Mouse (Mus musculus): ENCODE measurements at regions not wholly inside any gene's neighbourhood (a gene's known extent, or its start where the extent isn't known, plus 50 kb on each side); places are given as distances from the start of the nearest gene placed in this dataset.

GRCm38 (mm10) chr13:88459474-88460173, 361.6 kb upstream of the Edil3 start:
- Histone ChIP-seq H3K4me3 (replicated peaks) (no peak overlapping the region), H3K4me1 (no peaks in the 10 kb centered on the region), H3K27me3 (no peaks in the 10 kb centered on the region), H3K36me3 (replicated peaks) (no peaks in the 10 kb centered on the region), H3K9ac (no peak overlapping the region), H3K4me2 (no peak overlapping the region), H3K27ac (no peak overlapping the region), H3K9me3 (no peaks in the 10 kb centered on the region)
- no peak for ATAC-seq (ENCODE audit: low FRiP score)
- WGBS: 73% methylated on average over 2 of the region's 2 CpGs

GRCm38 (mm10) chr13:88490104-88490503, 331.2 kb upstream of the Edil3 start:
- Histone ChIP-seq H3K4me1 (no peaks in the 10 kb centered on the region), H3K4me3 (replicated peaks) (no peak overlapping the region), H3K9me3 (no peaks in the 10 kb centered on the region), H3K36me3 (replicated peaks) (no peaks in the 10 kb centered on the region), H3K27ac (no peak overlapping the region), H3K9ac (no peak overlapping the region), H3K27me3 (no peaks in the 10 kb centered on the region), H3K4me2 (no peak overlapping the region)
- WGBS: 84% methylated on average over 10 of the region's 10 CpGs
- 0 out of 2 replicates have a peak, but pooled peaks have one; percentile 53 for ATAC-seq (ENCODE audit: low FRiP score)

GRCm38 (mm10) chr13:88510850-88511554, 310.3 kb upstream of the Edil3 start:
- Histone ChIP-seq H3K27me3 (no peaks in the 10 kb centered on the region), H3K4me3 (replicated peaks) (no peak overlapping the region), H3K9ac (no peak overlapping the region), H3K9me3 (no peaks in the 10 kb centered on the region), H3K27ac (no peak overlapping the region), H3K4me2 (no peak overlapping the region), H3K4me1 (no peaks in the 10 kb centered on the region), H3K36me3 (replicated peaks) (no peaks in the 10 kb centered on the region)
- 91% methylated on average over 1 of the region's 1 CpGs for WGBS
- ATAC-seq (ENCODE audit: low FRiP score): no peak

GRCm38 (mm10) chr13:88534796-88535195, 286.5 kb upstream of the Edil3 start:
- Histone ChIP-seq H3K4me2 (no peak overlapping the region), H3K9me3 (no peaks in the 10 kb centered on the region), H3K36me3 (replicated peaks) (no peaks in the 10 kb centered on the region), H3K4me1 (no peaks in the 10 kb centered on the region), H3K9ac (no peak overlapping the region), H3K27ac (no peak overlapping the region), H3K4me3 (replicated peaks) (no peak overlapping the region), H3K27me3 (no peaks in the 10 kb centered on the region)
- ATAC-seq (ENCODE audit: low FRiP score): no peak

GRCm38 (mm10) chr13:88554504-88554903, 266.8 kb upstream of the Edil3 start:
- ATAC-seq (ENCODE audit: low FRiP score): 0 out of 2 replicates have a peak, but pooled peaks have one; percentile 14
- H3K4me2 ChIP-seq: no peak overlapping the region
- H3K9me3 ChIP-seq: no peaks in the 10 kb centered on the region
- no peaks in the 10 kb centered on the region for H3K4me1 ChIP-seq
- no peaks in the 10 kb centered on the region for H3K36me3 ChIP-seq (replicated peaks)
- no peak overlapping the region for H3K27ac ChIP-seq
- no peak overlapping the region for H3K9ac ChIP-seq
- 73% methylated on average over 2 of the region's 2 CpGs for WGBS
- H3K27me3 ChIP-seq: no peaks in the 10 kb centered on the region
- H3K4me3 ChIP-seq (replicated peaks): no peak overlapping the region

GRCm38 (mm10) chr13:88564978-88565377, 256.3 kb upstream of the Edil3 start:
- 90% methylated on average over 1 of the region's 1 CpGs for WGBS

GRCm38 (mm10) chr13:88602244-88602643, 219.0 kb upstream of the Edil3 start:
- H3K27me3 ChIP-seq: no peaks in the 10 kb centered on the region
- H3K4me2 ChIP-seq: no peak overlapping the region
- no peak overlapping the region for H3K27ac ChIP-seq
- H3K9me3 ChIP-seq: no peaks in the 10 kb centered on the region
- H3K9ac ChIP-seq: no peak overlapping the region
- no peak overlapping the region for H3K4me3 ChIP-seq (replicated peaks)
- no peaks in the 10 kb centered on the region for H3K4me1 ChIP-seq
- no peaks in the 10 kb centered on the region for H3K36me3 ChIP-seq (replicated peaks)
- WGBS: 74% methylated on average over 1 of the region's 1 CpGs
- no peak for ATAC-seq (ENCODE audit: low FRiP score)

More at GRCm38 (mm10) chr13:88564978-88565377, 256.3 kb upstream of the Edil3 start:
- H3K36me3 ChIP-seq (replicated peaks): no peaks in the 10 kb centered on the region
- no peak overlapping the region for H3K9ac ChIP-seq
- no peak overlapping the region for H3K4me3 ChIP-seq (replicated peaks)
- ATAC-seq (ENCODE audit: low FRiP score): no peak
- no peak overlapping the region for H3K27ac ChIP-seq
- no peaks in the 10 kb centered on the region for H3K27me3 ChIP-seq
- no peak overlapping the region for H3K4me2 ChIP-seq
- no peaks in the 10 kb centered on the region for H3K9me3 ChIP-seq
- no peaks in the 10 kb centered on the region for H3K4me1 ChIP-seq

GRCm38 (mm10) chr13:88610610-88611009, 210.7 kb upstream of the Edil3 start:
- H3K4me3 ChIP-seq (replicated peaks): no peak overlapping the region
- H3K27me3 ChIP-seq: no peaks in the 10 kb centered on the region
- H3K9me3 ChIP-seq: no peaks in the 10 kb centered on the region
- no peak for ATAC-seq (ENCODE audit: low FRiP score)
- no peak overlapping the region for H3K4me2 ChIP-seq
- WGBS: 59% methylated on average over 2 of the region's 2 CpGs
- no peaks in the 10 kb centered on the region for H3K4me1 ChIP-seq
- no peak overlapping the region for H3K9ac ChIP-seq
- H3K36me3 ChIP-seq (replicated peaks): no peaks in the 10 kb centered on the region
- no peak overlapping the region for H3K27ac ChIP-seq

GRCm38 (mm10) chr13:88613231-88613630, 208.0 kb upstream of the Edil3 start:
- WGBS: 87% methylated on average over 3 of the region's 3 CpGs
- no peak for ATAC-seq (ENCODE audit: low FRiP score)
- H3K4me3 ChIP-seq (replicated peaks): no peak overlapping the region

GRCm38 (mm10) chr13:88650135-88650534, 171.1 kb upstream of the Edil3 start:
- no peak overlapping the region for H3K27ac ChIP-seq
- no peak for ATAC-seq (ENCODE audit: low FRiP score)
- H3K4me3 ChIP-seq (replicated peaks): no peak overlapping the region
- no peak overlapping the region for H3K4me2 ChIP-seq
- WGBS: 78% methylated on average over 2 of the region's 2 CpGs
- no peaks in the 10 kb centered on the region for H3K36me3 ChIP-seq (replicated peaks)
- H3K4me1 ChIP-seq: no peaks in the 10 kb centered on the region; the same call in 1 of the 2 replicates
- no peaks in the 10 kb centered on the region for H3K27me3 ChIP-seq
- H3K9ac ChIP-seq: no peak overlapping the region
- H3K9me3 ChIP-seq: no peaks in the 10 kb centered on the region

More at GRCm38 (mm10) chr13:88613231-88613630, 208.0 kb upstream of the Edil3 start:
- H3K27ac ChIP-seq: no peak overlapping the region
- H3K9me3 ChIP-seq: no peaks in the 10 kb centered on the region
- H3K4me1 ChIP-seq: no peaks in the 10 kb centered on the region
- no peak overlapping the region for H3K9ac ChIP-seq
- H3K4me2 ChIP-seq: no peak overlapping the region
- no peaks in the 10 kb centered on the region for H3K36me3 ChIP-seq (replicated peaks)
- no peaks in the 10 kb centered on the region for H3K27me3 ChIP-seq

- no peak for ATAC-seq (ENCODE audit: low FRiP score)
- Histone ChIP-seq H3K27ac (no peak overlapping the region), H3K9ac (no peak overlapping the region), H3K9me3 (no peaks in the 10 kb centered on the region), H3K4me2 (no peak overlapping the region), H3K27me3 (no peaks in the 10 kb centered on the region), H3K4me3 (replicated peaks) (no peak overlapping the region), H3K4me1 (no peaks in the 10 kb centered on the region; the same call in 1 of the 2 replicates), H3K36me3 (replicated peaks) (no peaks in the 10 kb centered on the region)
- 60% methylated on average over 2 of the region's 2 CpGs for WGBS
Observed at GRCm38 (mm10) chr13:88651036-88651435, 170.2 kb upstream of the Edil3 start.

- ATAC-seq (ENCODE audit: low FRiP score): no peak; the same call in 1 of the 2 replicates
- Histone ChIP-seq H3K4me2 (no peak overlapping the region), H3K4me3 (replicated peaks) (no peak overlapping the region), H3K9ac (no peak overlapping the region), H3K9me3 (no peaks in the 10 kb centered on the region), H3K27ac (no peak overlapping the region), H3K4me1 (no peaks in the 10 kb centered on the region; the same call in 1 of the 2 replicates), H3K36me3 (replicated peaks) (no peaks in the 10 kb centered on the region), H3K27me3 (no peaks in the 10 kb centered on the region)
- WGBS: 76% methylated on average over 3 of the region's 3 CpGs
Observed at GRCm38 (mm10) chr13:88655030-88655429, 166.2 kb upstream of the Edil3 start.

GRCm38 (mm10) chr13:88675835-88676234, 145.4 kb upstream of the Edil3 start:
- WGBS: 94% methylated on average over 5 of the region's 5 CpGs
- no peak for ATAC-seq (ENCODE audit: low FRiP score)
- H3K27ac ChIP-seq: no peak overlapping the region
- no peaks in the 10 kb centered on the region for H3K4me1 ChIP-seq
- no peaks in the 10 kb centered on the region for H3K27me3 ChIP-seq
- H3K4me2 ChIP-seq: no peak overlapping the region
- no peaks in the 10 kb centered on the region for H3K9me3 ChIP-seq
- H3K9ac ChIP-seq: no peak overlapping the region
- no peaks in the 10 kb centered on the region for H3K36me3 ChIP-seq (replicated peaks)
- H3K4me3 ChIP-seq (replicated peaks): no peak overlapping the region
